Mouse (Mus musculus) heart, postnatal 0 days (tissue): Measurements from ENCODE around the gene Slc8b1. TPM values are rescaled to one million over a fixed set of nuclear protein-coding genes. Genes with fewer than 3 reads are reported as not detected.

ENCODE experiments used
- ATAC-seq: fragments of 200-750 bp; cut with Nextera tagmentation; 2 replicates; pipeline ENCODE4 v1.8.0; 2017; ENCODE audit warnings: low read depth, moderate number of reproducible peaks, moderate library complexity; ENCODE audit not compliant: insufficient read depth
- DNase-seq: peaks from one replicate; pipeline ENCODE4 v3.0.0-alpha.2; 2016; ENCODE audit warnings: low spot score
- H3K27ac ChIP-seq: fragments of 300-500 bp; sonication (generic); 2 replicates; pipeline ENCODE4 v1.5.1; 2014; ENCODE audit warnings: low read depth, mild to moderate bottlenecking
- H3K27me3 ChIP-seq: fragments of 300-500 bp; sonication (generic); 2 replicates; pipeline ENCODE4 v1.6.1; 2014; ENCODE audit warnings: low read length, mixed read lengths; ENCODE audit not compliant: control insufficient read depth, insufficient read depth
- H3K36me3 ChIP-seq: fragments of 300-500 bp; sonication (generic); replicated peaks from 2 replicates; pipeline ENCODE4 v1.6.1; 2014; ENCODE audit warnings: low read length, mixed read lengths; ENCODE audit not compliant: control insufficient read depth, insufficient read depth
- H3K4me1 ChIP-seq: fragments of 300-500 bp; sonication (generic); 2 replicates; pipeline ENCODE4 v1.6.1; 2014; ENCODE audit warnings: antibody characterized with exemption; ENCODE audit not compliant: control insufficient read depth, insufficient read depth
- H3K4me2 ChIP-seq: fragments of 300-500 bp; sonication (generic); 2 replicates; pipeline ENCODE4 v1.6.1; 2014; ENCODE audit warnings: low read depth, mild to moderate bottlenecking, low read length, moderate library complexity
- H3K4me3 ChIP-seq: fragments of 300-500 bp; sonication (generic); 2 replicates; pipeline ENCODE4 v1.5.1; 2014; ENCODE audit warnings: low read depth, low read length
- H3K9ac ChIP-seq: fragments of 300-500 bp; sonication (generic); replicated peaks from 2 replicates; pipeline ENCODE4 v1.6.1; 2014; ENCODE audit warnings: low read depth, low read length, mixed read lengths
- H3K9me3 ChIP-seq: fragments of 300-500 bp; sonication (generic); replicated peaks from 2 replicates; pipeline ENCODE4 v1.6.1; 2016; ENCODE audit warnings: low read length; ENCODE audit not compliant: control insufficient read depth
- CTCF ChIP-seq: IDR thresholded peaks from 2 replicates; pipeline ENCODE4 v1.5.1; 2016; ENCODE audit warnings: antibody characterized with exemption, control low read depth, low read depth
- EP300 ChIP-seq: IDR thresholded peaks from 2 replicates; pipeline ENCODE4 v1.6.1; 2016; ENCODE audit warnings: antibody characterized with exemption, low read depth
- WGBS: fragments of 180-500 bp; shearing (Covaris S2); extraction: QIAGEN DNeasy Blood & Tissue Kit; methylation state at CpG from one replicate; pipeline ENCODE4 v1.1.7; 2014; 5-methylcytosine and 5-hydroxymethylcytosine counted together
- polyA plus RNA-seq: library from polyadenylated mRNA; unstranded; fragments of >200 nt; fragmentation: Nextera tagmentation; extraction: Ambion mirVana; gene quantifications from 2 replicates; pipeline ENCODE4 v1.2.1, GENCODE M21; 2015
- total RNA-seq: library from RNA; depleted of rRNA; stranded (reverse); fragments of >200 nt; gene quantifications from 2 replicates; pipeline ENCODE4 v1.2.3, GENCODE M21; 2014; ENCODE audit warnings: low replicate concordance

Gene Slc8b1
- total and polyA plus RNA-seq, 2 experiments from 2014 or later: 3.6 to 16.0 TPM

GRCm38 (mm10) chr5:120534686-120535075 lies 23.7 kb downstream of the Slc8b1 start:
- H3K9ac ChIP-seq: no peak overlapping the region
- peaks cover 29% of the 10 kb centered on the region for H3K36me3 ChIP-seq
- WGBS: 79% methylated on average over 2 of the region's 2 CpGs
- ATAC-seq: no peak
- H3K27me3 ChIP-seq: no peaks in the 10 kb centered on the region
- 0 out of 2 replicates have a peak, but pooled peaks cover 10% of the 10 kb centered on the region for H3K4me1 ChIP-seq
- TF ChIP-seq CTCF (no peak), EP300 (no peak)
- H3K4me3 ChIP-seq: no peak overlapping the region
- no peaks in the 10 kb centered on the region for H3K9me3 ChIP-seq
- H3K27ac ChIP-seq: no peak overlapping the region
- H3K4me2 ChIP-seq: no peak overlapping the region
- no peak for DNase-seq

GRCm38 (mm10) chr5:120536046-120536445 lies 25.1 kb downstream of the Slc8b1 start:
- TF ChIP-seq EP300 (no peak), CTCF (no peak)
- no peak overlapping the region for H3K4me3 ChIP-seq
- H3K9ac ChIP-seq: no peak overlapping the region
- ATAC-seq: peak; percentile 41; the same call in 1 of the 2 replicates
- H3K36me3 ChIP-seq: peaks cover 41% of the 10 kb centered on the region
- H3K4me2 ChIP-seq: no peak overlapping the region
- 68% methylated on average over 13 of the region's 13 CpGs for WGBS
- H3K9me3 ChIP-seq: no peaks in the 10 kb centered on the region
- no peak for DNase-seq
- H3K27ac ChIP-seq: 0 out of 2 replicates have a peak overlapping the region, but pooled peaks have one; percentile 25
- 0 out of 2 replicates have a peak, but pooled peaks cover 10% of the 10 kb centered on the region for H3K4me1 ChIP-seq
- no peaks in the 10 kb centered on the region for H3K27me3 ChIP-seq

- H3K27ac ChIP-seq: no peak overlapping the region
Observed at GRCm38 (mm10) chr5:120536632-120537031, 25.7 kb downstream of the Slc8b1 start.

GRCm38 (mm10) chr5:120548236-120548850 lies 37.4 kb downstream of the Slc8b1 start:
- ATAC-seq: no peak
- TF ChIP-seq CTCF (no peak), EP300 (no peak)
- H3K36me3 ChIP-seq: peaks cover 31% of the 10 kb centered on the region
- no peak overlapping the region for H3K4me2 ChIP-seq
- DNase-seq: no peak
- 75% methylated on average over 11 of the region's 11 CpGs for WGBS
- no peak overlapping the region for H3K27ac ChIP-seq
- H3K9me3 ChIP-seq: no peaks in the 10 kb centered on the region
- H3K4me1 ChIP-seq: no peaks in the 10 kb centered on the region
- no peaks in the 10 kb centered on the region for H3K27me3 ChIP-seq
- no peak overlapping the region for H3K9ac ChIP-seq
- no peak overlapping the region for H3K4me3 ChIP-seq

More at GRCm38 (mm10) chr5:120536632-120537031, 25.7 kb downstream of the Slc8b1 start:
- Histone ChIP-seq H3K4me1 (0 out of 2 replicates have a peak, but pooled peaks cover 10% of the 10 kb centered on the region), H3K27me3 (no peaks in the 10 kb centered on the region), H3K9me3 (no peaks in the 10 kb centered on the region), H3K4me3 (no peak overlapping the region), H3K9ac (no peak overlapping the region), H3K4me2 (no peak overlapping the region), H3K36me3 (peaks cover 41% of the 10 kb centered on the region)
- no peak for ATAC-seq
- DNase-seq: no peak
- TF ChIP-seq CTCF (no peak), EP300 (no peak)
- 83% methylated on average over 5 of the region's 5 CpGs for WGBS

GRCm38 (mm10) chr5:120550137-120550536 lies 39.2 kb downstream of the Slc8b1 start:
- Histone ChIP-seq H3K36me3 (peaks cover 37% of the 10 kb centered on the region), H3K4me1 (no peaks in the 10 kb centered on the region), H3K27ac (no peak overlapping the region), H3K9me3 (no peaks in the 10 kb centered on the region), H3K4me2 (no peak overlapping the region), H3K4me3 (no peak overlapping the region), H3K9ac (no peak overlapping the region), H3K27me3 (no peaks in the 10 kb centered on the region)
- WGBS: 44% methylated on average over 5 of the region's 5 CpGs
- TF ChIP-seq CTCF (no peak), EP300 (no peak)
- ATAC-seq (no peak), DNase-seq (no peak)

- no peak for ATAC-seq
- no peak for TF ChIP-seq CTCF
- TF ChIP-seq EP300: no peak
- Histone ChIP-seq H3K27ac (no peak overlapping the region), H3K4me3 (no peak overlapping the region), H3K27me3 (no peaks in the 10 kb centered on the region), H3K36me3 (peaks cover 40% of the 10 kb centered on the region), H3K9ac (no peak overlapping the region), H3K9me3 (no peaks in the 10 kb centered on the region), H3K4me2 (no peak overlapping the region), H3K4me1 (no peaks in the 10 kb centered on the region)
- DNase-seq: no peak
- 92% methylated on average over 5 of the region's 5 CpGs for WGBS
Observed at GRCm38 (mm10) chr5:120550673-120551072, 39.7 kb downstream of the Slc8b1 start.
